Mouse (Mus musculus) adrenal gland, postnatal 0 days (tissue): Measurements from ENCODE around the gene Lysmd4. TPM values are rescaled to one million over a fixed set of nuclear protein-coding genes. Genes with fewer than 3 reads are reported as not detected.

Experiments
- polyA plus RNA-seq: library from polyadenylated mRNA; unstranded; fragments of >200 nt; fragmentation: Nextera tagmentation; extraction: Ambion mirVana; gene quantifications from 2 replicates; pipeline ENCODE4 v1.2.1, GENCODE M21; 2015

Lysmd4 gene
- 15.7 and 18.3 TPM in 2 replicates for polyA plus RNA-seq

DNA sequence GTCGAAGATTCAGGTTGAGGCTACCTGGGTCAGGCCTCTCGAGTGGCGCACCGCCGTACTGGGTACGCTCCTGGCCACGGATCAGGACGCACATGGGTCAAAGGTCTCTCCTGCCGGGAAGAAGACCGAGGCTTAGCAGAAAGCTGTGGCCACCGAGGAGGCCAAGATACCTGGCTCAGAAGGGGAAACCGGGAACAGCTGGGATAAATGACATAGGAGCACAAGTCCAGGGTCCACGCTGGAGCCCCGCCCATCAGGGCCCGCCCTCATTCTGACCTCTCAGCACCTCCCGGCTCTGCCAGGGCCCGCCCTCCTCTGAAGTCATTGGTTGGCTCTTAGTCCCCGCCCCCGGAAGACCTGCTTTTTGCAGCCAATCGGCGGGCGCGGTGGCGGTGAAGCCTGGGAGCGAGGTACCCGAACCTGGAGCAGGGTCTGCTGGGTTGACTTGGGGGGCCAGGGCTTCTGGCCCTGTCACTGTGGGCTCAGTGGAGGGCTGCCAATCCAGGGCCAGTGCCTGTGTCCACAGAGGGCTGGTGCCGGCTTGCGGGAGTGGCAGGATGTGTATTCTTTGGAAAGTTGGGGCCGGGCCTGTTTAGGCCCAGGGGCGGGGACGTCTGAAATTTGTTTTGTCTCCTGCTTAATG, at the start of gene Lysmd4:
Gene Lysmd4 (plus strand): TSS at position 325 of the 643 bp plus-strand sequence.

Other genes starting within 250 kb of the Lysmd4 start
- 17.6 and 24.9 TPM in 2 replicates for gene Mef2a, start 150.3 kb downstream of the Lysmd4 start, polyA plus RNA-seq